Mouse (Mus musculus) c-Kit-negative CD71-positive TER-119-positive erythroid progenitor cells, embryonic 14.5 days (primary cell): ENCODE results near the gene 1700001P01Rik.
"Not testable (repeated sequence)": the region's sequence is repeated elsewhere in the genome, so short reads cannot be mapped to it uniquely, and the experiment has no call there.

Source experiments
- DNase-seq: peaks from one replicate; pipeline ENCODE4 v3.0.0-alpha.2; 2013; ENCODE audit warnings: low read depth, low spot score

Gene 1700001P01Rik

DNA sequence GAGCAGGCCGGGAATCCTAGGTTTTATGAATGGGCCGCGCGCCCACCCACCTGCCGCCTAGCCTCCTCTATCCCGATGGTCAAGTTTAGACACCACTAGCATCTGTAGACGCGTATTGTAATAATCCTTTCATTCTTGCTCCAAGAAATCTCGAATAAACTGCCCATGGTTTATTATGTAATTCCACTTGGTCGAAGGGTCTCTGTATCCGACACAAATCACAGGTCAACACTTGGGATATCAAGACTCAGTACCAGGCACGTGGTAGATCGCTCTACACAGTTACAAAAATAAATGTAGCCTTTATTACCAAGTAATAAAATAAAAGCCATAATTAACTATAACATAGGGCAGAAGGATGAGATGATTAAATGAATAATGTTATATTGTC, 30.4 kb downstream of the 1700001P01Rik start:
- no peak for DNase-seq

DNA sequence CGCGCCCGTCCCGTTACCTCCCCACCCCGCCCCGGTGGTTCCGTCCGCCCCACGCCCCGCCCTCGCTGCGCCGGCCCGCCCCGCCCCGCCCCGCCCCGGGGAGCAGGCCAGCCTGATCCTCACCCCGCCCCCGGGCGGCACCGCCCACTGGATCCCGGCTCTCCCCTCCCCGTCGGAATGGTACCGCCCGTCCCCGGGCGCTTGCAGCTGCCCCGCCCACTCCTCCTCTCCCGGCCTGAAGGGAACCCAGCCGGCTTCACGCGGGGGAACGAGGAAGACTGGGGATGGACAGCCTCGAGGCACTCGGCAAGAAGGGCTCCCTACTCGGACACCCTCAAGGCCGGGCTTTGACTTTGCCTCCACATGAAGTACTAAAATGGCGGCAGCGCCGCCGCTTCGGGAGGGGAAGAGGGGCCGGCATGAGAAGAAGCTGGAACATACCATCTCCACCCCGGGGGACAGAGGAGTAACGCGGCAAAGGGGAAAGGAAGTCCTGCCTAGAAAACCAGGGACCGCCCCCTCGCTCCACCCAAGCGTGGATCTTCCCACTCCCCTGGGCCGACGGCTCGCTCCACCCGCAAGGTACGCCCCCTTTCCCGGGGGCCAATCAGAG, 30.9 kb downstream of the 1700001P01Rik start:
- DNase-seq: peak; percentile 97

- peak; percentile 36 for DNase-seq
Observed at GRCm38 (mm10) chr11:97744063-97744717, 31.5 kb downstream of the 1700001P01Rik start, which contains the start of gene Pip4k2b. TSS of gene Pip4k2b (minus strand) at chr11:97744704.

GRCm38 (mm10) chr11:97743423-97743822, 32.3 kb downstream of the 1700001P01Rik start:
- no peak for DNase-seq

DNA sequence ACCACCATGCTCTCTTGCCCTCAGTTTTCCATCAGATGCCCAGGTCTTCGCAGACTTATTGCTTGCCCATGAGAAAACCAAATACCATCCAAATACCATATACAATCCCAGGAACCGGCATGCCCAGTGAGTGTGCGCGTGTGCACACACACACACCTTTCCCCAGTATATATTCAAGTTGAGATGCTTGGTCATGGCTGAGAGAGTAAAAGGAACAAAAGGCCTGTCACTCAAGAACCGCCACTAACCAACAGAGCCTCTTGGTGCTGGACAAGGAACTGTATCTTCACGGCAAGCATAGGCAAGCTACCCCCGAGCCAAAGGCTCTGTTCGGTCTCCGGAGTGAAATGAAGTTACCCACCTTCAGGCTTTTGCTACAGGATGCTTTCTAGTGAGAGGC, 33.1 kb downstream of the 1700001P01Rik start:
- DNase-seq: no peak

GRCm38 (mm10) chr11:97742157-97742556, 33.6 kb downstream of the 1700001P01Rik start:
- DNase-seq: no peak

DNA sequence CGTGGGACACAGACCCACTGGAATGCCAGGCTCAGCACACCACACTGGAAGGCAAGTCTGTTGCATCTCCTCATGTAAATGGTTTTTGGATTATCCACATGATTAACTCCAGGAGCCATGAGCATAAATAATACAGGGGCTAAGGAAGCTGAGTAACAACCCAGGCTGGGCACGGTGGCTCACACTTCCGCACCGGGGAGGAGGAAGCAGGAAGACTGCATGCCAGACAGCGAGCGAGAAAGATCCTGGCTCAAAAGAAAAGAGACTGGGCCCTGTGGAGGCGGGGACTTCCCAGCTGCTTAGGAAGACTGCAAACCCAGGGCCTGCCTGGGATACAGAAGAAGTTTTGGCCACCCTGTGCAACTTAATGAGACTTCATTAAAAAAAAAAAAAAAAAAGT, 35.5 kb downstream of the 1700001P01Rik start:
- DNase-seq: no peak

DNA sequence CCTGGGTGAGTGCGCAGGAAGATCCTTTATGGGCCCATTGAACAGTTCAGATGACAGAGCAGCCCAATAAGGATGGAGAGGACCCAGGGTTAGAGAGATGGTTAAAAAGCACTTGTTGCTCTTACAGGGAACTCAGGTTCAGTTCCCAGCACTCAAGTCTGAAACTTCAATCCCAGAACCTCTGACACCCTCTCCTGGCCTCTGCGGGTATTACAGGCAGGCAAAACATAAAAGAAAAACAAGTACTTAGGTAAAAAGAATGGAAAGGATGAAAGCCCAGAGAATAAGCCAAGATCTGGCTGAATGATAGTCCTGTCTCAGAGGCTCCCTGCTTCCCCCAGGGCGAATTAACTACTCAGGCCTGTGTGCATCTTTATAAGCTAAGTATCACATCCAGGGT, 36.6 kb downstream of the 1700001P01Rik start:
- DNase-seq: no peak

- DNase-seq: no peak
Observed at GRCm38 (mm10) chr11:97738703-97739102, 37.0 kb downstream of the 1700001P01Rik start.

- no peak for DNase-seq
Observed at GRCm38 (mm10) chr11:97737600-97737999, 38.1 kb downstream of the 1700001P01Rik start.

GRCm38 (mm10) chr11:97736645-97737044, 39.1 kb downstream of the 1700001P01Rik start:
- no peak for DNase-seq

GRCm38 (mm10) chr11:97734810-97735209, 40.9 kb downstream of the 1700001P01Rik start:
- not testable (repeated sequence) for DNase-seq

- DNase-seq: no peak
Observed at GRCm38 (mm10) chr11:97733689-97734088, 42.0 kb downstream of the 1700001P01Rik start.

GRCm38 (mm10) chr11:97728730-97729129, 47.0 kb downstream of the 1700001P01Rik start:
- no peak for DNase-seq

GRCm38 (mm10) chr11:97728311-97728710, 47.4 kb downstream of the 1700001P01Rik start:
- no peak for DNase-seq

DNA sequence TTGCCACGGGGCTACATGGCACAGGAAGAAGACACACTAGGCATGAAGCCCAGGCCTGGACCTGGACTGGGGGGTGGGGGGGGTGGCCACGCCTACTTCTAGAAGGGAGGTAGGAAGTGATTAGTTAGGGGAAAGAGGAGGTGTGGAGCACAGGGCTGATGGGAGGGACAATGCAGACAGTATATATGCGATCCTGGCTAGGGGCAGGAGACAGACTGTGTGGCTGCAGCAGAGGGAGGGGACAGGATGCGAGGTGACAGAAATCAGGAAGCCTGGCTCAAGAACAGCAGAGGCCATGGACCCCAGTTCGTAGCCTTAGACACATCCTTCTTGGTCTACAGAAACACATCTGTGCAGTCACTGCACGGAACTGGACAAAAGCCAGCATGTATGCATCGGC, 52.0 kb downstream of the 1700001P01Rik start:
- no peak for DNase-seq
